Mouse (Mus musculus): ENCODE measurements at regions not wholly inside any gene's neighbourhood (a gene's known extent, or its start where the extent isn't known, plus 50 kb on each side); places are given as distances from the start of the nearest gene placed in this dataset.
"Not testable (repeated sequence)": the region's sequence is repeated elsewhere in the genome, so short reads cannot be mapped to it uniquely, and the experiment has no call there.

DNA sequence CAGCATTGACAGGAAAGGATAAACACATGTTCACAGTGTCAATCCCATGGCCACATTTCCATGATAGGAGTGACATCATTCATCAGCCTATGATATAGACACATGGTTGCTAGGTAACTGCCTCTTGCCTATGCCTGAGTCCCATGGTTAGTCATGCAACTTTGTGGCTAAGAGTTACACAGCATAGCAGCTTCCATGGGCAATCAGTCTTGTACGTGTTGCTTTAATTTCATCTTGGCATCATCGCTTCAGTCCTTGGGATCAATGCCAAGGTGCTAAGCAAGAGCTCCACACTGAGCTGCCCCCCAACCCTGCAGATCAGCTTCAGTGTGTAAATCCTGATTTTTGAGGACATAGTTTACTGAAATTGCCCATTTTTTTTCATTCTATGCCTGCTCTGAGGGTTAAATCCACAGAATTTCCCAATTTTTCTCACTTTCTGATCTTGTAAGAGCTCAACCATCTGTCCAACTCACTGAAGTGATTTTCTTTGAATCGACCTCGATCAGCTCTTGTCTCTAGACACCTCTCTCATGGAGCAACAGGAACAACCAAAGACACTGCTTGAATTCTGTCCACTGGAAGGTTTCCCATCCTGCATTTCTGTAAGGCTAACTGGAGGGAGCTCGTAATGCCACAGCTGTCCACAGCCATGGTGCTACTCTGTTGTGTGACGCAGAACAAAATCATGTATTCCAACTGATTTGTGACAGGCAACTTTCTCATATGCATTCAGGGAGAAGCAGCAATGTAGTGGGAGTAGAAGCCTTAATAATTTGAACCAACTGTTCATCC is 112.5 kb upstream of the Kctd3 start:
- Histone ChIP-seq H3K27ac (replicated peaks) (no peak overlapping the region), H3K4me2 (no peak overlapping the region), H3K9ac (no peak overlapping the region), H3K27me3 (replicated peaks) (no peaks in the 10 kb centered on the region), H3K4me3 (no peak overlapping the region), H3K9me3 (no peaks in the 10 kb centered on the region), H3K4me1 (no peaks in the 10 kb centered on the region), H3K36me3 (no peaks in the 10 kb centered on the region)
- 73% methylated on average over 6 of the region's 6 CpGs for WGBS
- ATAC-seq (ENCODE audit: extremely low read depth, insufficient number of reproducible peaks, low FRiP score, low TSS enrichment), result no peak

DNA sequence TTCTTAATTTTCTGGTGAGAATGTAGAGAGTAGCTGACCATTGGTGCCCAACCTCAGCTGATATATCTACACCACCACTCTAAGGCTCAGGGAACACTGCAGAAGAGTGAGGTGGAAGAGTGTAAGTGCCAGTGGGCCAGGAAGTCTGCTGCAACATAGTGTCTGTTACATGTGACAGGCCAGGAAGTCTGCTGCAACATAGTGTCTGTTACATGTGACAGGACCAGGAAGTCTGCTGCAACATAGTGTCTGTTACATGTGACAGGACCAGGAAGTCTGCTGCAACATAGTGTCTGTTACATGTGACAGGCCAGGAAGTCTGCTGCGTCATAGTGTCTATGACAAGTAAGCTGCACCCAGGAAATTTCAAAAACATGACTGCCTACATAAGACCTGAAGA is 111.4 kb upstream of the Kctd3 start:
- 75% methylated on average over 1 of the region's 1 CpGs for WGBS
- not testable (repeated sequence) for H3K27ac ChIP-seq (replicated peaks)

DNA sequence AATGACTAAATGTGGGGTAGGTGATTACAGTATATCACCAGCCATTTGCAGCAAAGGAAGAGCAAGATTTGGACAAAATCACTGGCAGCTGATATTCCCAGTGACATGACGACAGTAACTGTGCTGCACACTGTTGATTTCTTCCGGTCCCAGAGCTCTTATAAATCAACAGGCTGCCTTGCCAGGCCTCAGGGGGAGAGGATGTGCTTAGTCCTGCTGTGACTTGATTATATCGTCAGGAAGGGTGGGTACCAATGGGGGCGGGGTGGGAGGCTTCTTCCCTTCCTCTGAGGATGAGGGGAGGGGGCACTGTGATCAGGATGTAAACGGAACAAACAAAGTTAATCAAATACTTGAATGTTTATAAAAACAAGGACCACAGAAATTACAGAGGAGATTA is 110.9 kb upstream of the Kctd3 start:
- H3K36me3 ChIP-seq, result no peaks in the 10 kb centered on the region
- H3K4me2 ChIP-seq, result no peak overlapping the region
- no peaks in the 10 kb centered on the region for H3K4me1 ChIP-seq
- no peak for ATAC-seq (ENCODE audit: extremely low read depth, insufficient number of reproducible peaks, low FRiP score, low TSS enrichment)
- WGBS, result 38% methylated on average over 5 of the region's 5 CpGs
- no peak overlapping the region for H3K4me3 ChIP-seq
- H3K9ac ChIP-seq, result no peak overlapping the region
- H3K27ac ChIP-seq (replicated peaks), result no peak overlapping the region
- no peaks in the 10 kb centered on the region for H3K27me3 ChIP-seq (replicated peaks)
- no peaks in the 10 kb centered on the region for H3K9me3 ChIP-seq

More for the DNA sequence above, 111.4 kb upstream of the Kctd3 start:
- not testable (repeated sequence) for H3K36me3 ChIP-seq; H3K27me3 ChIP-seq (replicated peaks); H3K9ac ChIP-seq; H3K4me1 ChIP-seq; H3K4me2 ChIP-seq; H3K9me3 ChIP-seq; ATAC-seq (ENCODE audit: extremely low read depth, insufficient number of reproducible peaks, low FRiP score, low TSS enrichment); H3K4me3 ChIP-seq

DNA sequence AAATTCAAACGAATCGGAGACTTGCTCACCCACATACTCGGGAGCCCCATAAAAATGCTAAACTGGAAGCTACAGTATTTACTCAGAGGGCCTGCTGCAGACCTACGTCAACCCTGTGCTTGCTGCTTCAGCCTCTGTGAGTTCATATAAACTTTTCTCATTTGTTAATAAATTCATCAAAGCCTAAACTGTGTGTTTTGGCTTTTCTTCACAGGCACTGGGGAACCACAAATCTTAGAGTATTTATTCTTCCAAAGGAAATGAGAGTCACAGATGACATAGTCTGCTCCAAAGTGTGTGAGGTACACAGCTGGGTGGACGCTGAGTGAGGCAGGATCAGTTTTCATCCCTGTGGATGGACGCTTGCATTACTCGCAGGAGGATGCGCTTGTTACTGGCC is 108.3 kb upstream of the Kctd3 start:
- H3K27ac ChIP-seq (replicated peaks), result no peak overlapping the region
- no peak for ATAC-seq (ENCODE audit: extremely low read depth, insufficient number of reproducible peaks, low FRiP score, low TSS enrichment)
- no peaks in the 10 kb centered on the region for H3K27me3 ChIP-seq (replicated peaks)
- no peak overlapping the region for H3K4me2 ChIP-seq
- no peaks in the 10 kb centered on the region for H3K9me3 ChIP-seq
- no peaks in the 10 kb centered on the region for H3K36me3 ChIP-seq
- no peaks in the 10 kb centered on the region for H3K4me1 ChIP-seq
- no peak overlapping the region for H3K4me3 ChIP-seq
- WGBS, result 75% methylated on average over 8 of the region's 8 CpGs
- no peak overlapping the region for H3K9ac ChIP-seq

DNA sequence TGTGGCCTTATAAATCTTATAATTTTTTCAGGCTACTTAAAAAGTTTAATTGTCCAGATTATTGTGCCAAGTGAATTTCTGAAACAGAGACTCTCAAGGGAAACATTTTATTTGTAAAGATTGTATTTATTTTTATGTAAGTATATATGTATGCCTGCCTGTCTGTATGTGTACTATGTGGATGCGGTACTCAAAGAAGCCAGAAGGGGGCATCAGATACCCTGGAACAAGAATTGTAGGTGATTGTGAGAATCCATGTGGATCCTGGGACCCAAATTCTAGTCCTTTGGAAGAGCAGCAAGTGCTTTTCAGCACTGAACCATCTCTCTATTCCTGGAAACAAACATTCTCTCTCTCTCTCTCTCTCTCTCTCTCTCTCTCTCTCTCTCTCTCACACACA is 107.6 kb upstream of the Kctd3 start:
- WGBS, result 90% methylated on average over 1 of the region's 1 CpGs
- H3K4me2 ChIP-seq, result no peak overlapping the region
- no peaks in the 10 kb centered on the region for H3K4me1 ChIP-seq
- no peaks in the 10 kb centered on the region for H3K9me3 ChIP-seq
- H3K27me3 ChIP-seq (replicated peaks), result no peaks in the 10 kb centered on the region
- H3K9ac ChIP-seq, result no peak overlapping the region
- H3K27ac ChIP-seq (replicated peaks), result no peak overlapping the region
- no peak for ATAC-seq (ENCODE audit: extremely low read depth, insufficient number of reproducible peaks, low FRiP score, low TSS enrichment)
- H3K4me3 ChIP-seq, result no peak overlapping the region
- no peaks in the 10 kb centered on the region for H3K36me3 ChIP-seq

DNA sequence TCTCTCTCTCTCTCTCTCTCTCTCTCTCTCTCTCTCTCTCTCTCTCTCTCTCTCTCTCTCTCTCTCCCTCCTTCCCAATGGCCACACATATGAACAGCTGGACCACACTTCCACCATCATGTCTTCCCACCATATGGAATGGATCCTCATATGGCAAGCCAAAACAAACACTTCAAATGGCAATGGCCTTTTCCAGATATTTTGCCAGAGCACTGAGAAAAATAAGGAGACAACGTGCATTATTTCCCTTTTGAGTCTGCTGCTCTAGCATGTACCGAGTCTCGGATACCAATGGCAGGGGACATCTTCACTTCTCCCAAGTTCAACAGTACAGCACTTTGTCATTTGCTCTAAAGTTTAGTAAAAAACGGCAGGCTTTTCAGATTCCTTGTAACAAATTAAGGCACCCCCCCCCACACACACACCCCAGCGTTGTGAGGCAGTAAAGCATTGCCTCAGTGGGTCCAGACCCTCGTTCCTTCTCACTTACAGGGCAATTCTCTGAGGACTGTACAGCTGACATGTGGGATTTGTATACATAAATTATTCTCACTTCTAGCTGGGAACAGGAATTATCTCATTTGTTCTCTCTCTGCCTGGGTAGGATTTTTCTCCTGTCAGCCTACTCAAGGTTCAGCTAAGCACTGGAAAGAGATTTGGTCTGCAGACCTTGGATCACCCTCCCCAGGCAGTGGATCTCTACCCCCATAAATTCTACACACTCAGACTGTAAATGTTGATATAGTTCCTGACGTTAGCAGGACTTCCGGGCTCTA is 100.8 kb upstream of the Kctd3 start:
- Histone ChIP-seq H3K4me2 (no peak overlapping the region), H3K36me3 (no peaks in the 10 kb centered on the region), H3K4me1 (no peaks in the 10 kb centered on the region), H3K4me3 (no peak overlapping the region), H3K9me3 (no peaks in the 10 kb centered on the region), H3K27me3 (replicated peaks) (no peaks in the 10 kb centered on the region), H3K27ac (replicated peaks) (0 out of 2 replicates have a peak overlapping the region, but pooled peaks have one; percentile 12), H3K9ac (no peak overlapping the region)
- 65% methylated on average over 8 of the region's 8 CpGs for WGBS
- ATAC-seq (ENCODE audit: extremely low read depth, insufficient number of reproducible peaks, low FRiP score, low TSS enrichment), result no peak

DNA sequence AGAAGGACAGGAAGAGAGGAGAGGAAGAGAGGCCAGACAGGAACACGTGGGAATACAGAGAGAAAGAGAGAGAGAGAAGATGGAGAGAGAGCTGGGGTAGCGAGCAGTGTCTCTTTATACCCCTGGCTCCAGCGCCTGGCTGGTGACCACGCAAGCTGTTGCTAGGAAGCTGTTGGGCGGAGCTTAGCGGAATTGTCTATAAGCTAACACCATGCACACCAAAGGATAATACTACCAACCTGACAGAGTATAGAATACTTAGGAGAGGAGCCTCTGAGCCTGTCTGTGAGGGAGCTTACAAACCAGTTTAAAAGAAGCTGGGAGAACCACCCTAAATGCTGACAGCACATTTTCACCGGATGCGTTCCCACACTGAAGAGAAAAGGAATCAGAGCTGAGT is 100.2 kb upstream of the Kctd3 start:
- no peak for ATAC-seq (ENCODE audit: extremely low read depth, insufficient number of reproducible peaks, low FRiP score, low TSS enrichment)
- no peaks in the 10 kb centered on the region for H3K27me3 ChIP-seq (replicated peaks)
- H3K9ac ChIP-seq, result no peak overlapping the region
- no peak overlapping the region for H3K4me2 ChIP-seq
- no peak overlapping the region for H3K27ac ChIP-seq (replicated peaks)
- no peaks in the 10 kb centered on the region for H3K4me1 ChIP-seq
- no peaks in the 10 kb centered on the region for H3K36me3 ChIP-seq
- no peaks in the 10 kb centered on the region for H3K9me3 ChIP-seq
- H3K4me3 ChIP-seq, result no peak overlapping the region
- 57% methylated on average over 8 of the region's 8 CpGs for WGBS

DNA sequence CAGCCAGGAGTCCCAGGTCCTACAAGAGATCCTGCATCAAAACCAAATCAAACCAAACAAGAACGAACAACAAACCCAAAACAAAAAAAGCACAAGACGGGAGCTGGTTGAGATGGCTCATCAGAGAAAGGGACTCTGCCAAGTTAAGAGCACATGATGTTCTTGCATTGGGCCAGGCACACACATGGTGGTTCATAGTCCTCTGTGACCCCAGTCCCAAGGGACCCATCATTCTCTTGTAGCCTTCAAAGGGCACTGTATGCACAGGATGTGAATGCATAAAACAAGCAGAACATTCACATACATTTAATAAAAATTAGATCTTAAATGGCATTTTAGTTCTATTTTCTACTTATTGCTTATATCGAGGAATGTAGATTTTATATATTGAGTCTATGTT is 99.5 kb upstream of the Kctd3 start:
- H3K27ac ChIP-seq (replicated peaks), result no peak overlapping the region
- H3K36me3 ChIP-seq, result no peaks in the 10 kb centered on the region
- H3K9me3 ChIP-seq, result no peaks in the 10 kb centered on the region
- H3K27me3 ChIP-seq (replicated peaks), result no peaks in the 10 kb centered on the region
- H3K9ac ChIP-seq, result no peak overlapping the region
- H3K4me2 ChIP-seq, result no peak overlapping the region
- ATAC-seq (ENCODE audit: extremely low read depth, insufficient number of reproducible peaks, low FRiP score, low TSS enrichment), result no peak
- no peaks in the 10 kb centered on the region for H3K4me1 ChIP-seq
- H3K4me3 ChIP-seq, result no peak overlapping the region
- 85% methylated on average over 3 of the region's 3 CpGs for WGBS

DNA sequence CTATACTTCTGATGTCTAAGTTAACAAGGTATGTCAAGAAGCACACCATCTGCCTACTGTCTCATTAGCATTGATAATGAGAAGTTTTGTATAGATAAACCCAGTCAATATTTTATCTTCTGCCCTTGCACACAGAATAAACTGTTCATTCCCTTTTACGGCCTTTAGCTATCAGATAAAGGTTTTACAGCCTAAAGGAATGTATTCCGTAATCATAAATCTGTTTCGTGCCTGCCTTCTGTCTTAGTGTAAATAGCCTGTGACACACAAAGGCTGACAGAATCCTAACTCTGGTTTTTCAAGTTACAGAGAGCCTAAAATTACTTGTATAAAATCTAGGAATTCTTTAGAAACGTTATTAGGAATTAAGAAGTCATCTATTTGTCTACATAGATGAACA is 97.6 kb upstream of the Kctd3 start:
- ATAC-seq (ENCODE audit: extremely low read depth, insufficient number of reproducible peaks, low FRiP score, low TSS enrichment), result no peak
- H3K27me3 ChIP-seq (replicated peaks), result no peaks in the 10 kb centered on the region
- H3K4me1 ChIP-seq, result no peaks in the 10 kb centered on the region
- no peak overlapping the region for H3K4me3 ChIP-seq
- 63% methylated on average over 4 of the region's 4 CpGs for WGBS
- H3K4me2 ChIP-seq, result no peak overlapping the region
- H3K9me3 ChIP-seq, result no peaks in the 10 kb centered on the region
- no peak overlapping the region for H3K27ac ChIP-seq (replicated peaks)
- H3K36me3 ChIP-seq, result no peaks in the 10 kb centered on the region
- H3K9ac ChIP-seq, result no peak overlapping the region

DNA sequence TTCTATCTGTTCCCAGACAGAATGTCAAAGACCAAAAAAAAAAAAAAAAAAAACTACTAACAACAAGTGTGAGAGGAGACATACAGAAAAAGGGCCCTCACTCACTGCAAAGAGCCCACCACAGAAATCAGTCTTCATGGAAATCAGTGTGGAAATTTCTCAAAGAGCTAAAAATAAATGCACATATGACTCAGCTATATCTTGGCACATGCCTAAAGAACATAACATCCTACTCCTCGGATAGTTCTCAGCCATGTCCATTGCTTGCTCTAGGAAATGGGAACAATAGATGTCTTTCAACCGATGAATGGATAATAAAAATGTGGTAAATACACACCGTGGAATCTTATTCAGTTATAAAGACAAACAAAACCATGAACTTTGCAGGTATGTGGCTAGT is 95.1 kb upstream of the Kctd3 start:
- ATAC-seq (ENCODE audit: extremely low read depth, insufficient number of reproducible peaks, low FRiP score, low TSS enrichment), result no peak
- Histone ChIP-seq H3K4me2 (no peak overlapping the region), H3K4me1 (no peaks in the 10 kb centered on the region), H3K9ac (no peak overlapping the region), H3K9me3 (no peaks in the 10 kb centered on the region), H3K27ac (replicated peaks) (no peak overlapping the region), H3K36me3 (no peaks in the 10 kb centered on the region), H3K4me3 (no peak overlapping the region), H3K27me3 (replicated peaks) (no peaks in the 10 kb centered on the region)
- 65% methylated on average over 3 of the region's 3 CpGs for WGBS

DNA sequence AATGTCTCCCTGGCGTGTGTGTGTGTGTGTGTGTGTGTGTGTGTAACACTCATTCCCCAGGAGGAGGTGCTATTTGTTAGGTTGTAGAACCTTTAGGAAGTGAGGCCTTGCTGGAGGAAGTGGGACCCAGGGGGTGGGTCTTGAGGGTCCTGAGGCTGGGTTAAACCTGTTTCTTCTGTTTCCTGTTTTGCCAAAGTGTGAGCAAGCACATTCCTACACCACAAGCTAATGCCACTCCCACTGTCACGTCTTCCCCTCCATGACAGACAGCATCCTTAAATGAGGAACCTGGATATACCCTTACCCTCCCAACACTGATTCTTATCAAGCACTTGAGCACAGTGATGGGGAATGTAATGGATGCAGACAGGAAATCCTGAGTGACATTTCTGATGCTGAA is 91.5 kb upstream of the Kctd3 start:
- H3K9me3 ChIP-seq, result no peaks in the 10 kb centered on the region
- H3K27ac ChIP-seq (replicated peaks), result no peak overlapping the region
- no peaks in the 10 kb centered on the region for H3K27me3 ChIP-seq (replicated peaks)
- H3K4me3 ChIP-seq, result no peak overlapping the region
- WGBS, result 54% methylated on average over 2 of the region's 2 CpGs
- H3K4me2 ChIP-seq, result no peak overlapping the region
- no peaks in the 10 kb centered on the region for H3K4me1 ChIP-seq
- no peak overlapping the region for H3K9ac ChIP-seq
- no peak for ATAC-seq (ENCODE audit: extremely low read depth, insufficient number of reproducible peaks, low FRiP score, low TSS enrichment)
- H3K36me3 ChIP-seq, result no peaks in the 10 kb centered on the region

DNA sequence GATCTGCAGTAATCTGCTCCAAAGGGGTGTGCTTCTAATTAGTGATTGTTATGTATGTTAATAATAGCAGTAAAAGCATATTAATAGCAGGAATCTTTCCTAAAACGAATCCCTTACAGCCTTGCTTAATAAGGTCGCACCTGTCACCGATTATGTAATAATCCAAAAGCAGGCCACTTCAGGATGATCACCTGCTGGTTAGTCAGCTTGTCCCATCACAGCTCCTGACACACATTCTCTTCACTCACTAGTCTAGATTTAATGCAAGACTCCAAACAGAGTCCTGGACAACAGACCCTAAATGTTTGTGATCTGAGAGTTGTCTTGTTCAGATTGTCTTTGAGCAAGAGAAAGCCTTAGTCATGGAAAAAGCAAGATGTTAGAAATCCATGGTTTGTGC is 85.2 kb upstream of the Kctd3 start:
- no peak overlapping the region for H3K4me2 ChIP-seq

More for the DNA sequence above, 85.2 kb upstream of the Kctd3 start:
- WGBS, result 78% methylated on average over 3 of the region's 3 CpGs
- no peaks in the 10 kb centered on the region for H3K9me3 ChIP-seq
- H3K27me3 ChIP-seq (replicated peaks), result no peaks in the 10 kb centered on the region
- no peaks in the 10 kb centered on the region for H3K36me3 ChIP-seq
- no peak overlapping the region for H3K9ac ChIP-seq
- H3K27ac ChIP-seq (replicated peaks), result no peak overlapping the region
- ATAC-seq (ENCODE audit: extremely low read depth, insufficient number of reproducible peaks, low FRiP score, low TSS enrichment), result no peak
- H3K4me1 ChIP-seq, result no peaks in the 10 kb centered on the region
- no peak overlapping the region for H3K4me3 ChIP-seq

Data from heart, embryonic 13.5 days (tissue).